Mouse (Mus musculus): Measurements from ENCODE around the gene Baz1b.
"Not testable (repeated sequence)": the region's sequence is repeated elsewhere in the genome, so short reads cannot be mapped to it uniquely, and the experiment has no call there.

Gene Baz1b

GRCm38 (mm10) chr5:135179616-135180015 is 7.4 kb upstream of the Baz1b start:
- DNase-seq (ENCODE audit: low read depth, low spot score): no peak

- no peak for DNase-seq (ENCODE audit: low read depth, low spot score)
Measured at GRCm38 (mm10) chr5:135180796-135181195, 6.3 kb upstream of the Baz1b start.

GRCm38 (mm10) chr5:135181776-135182175 is 5.3 kb upstream of the Baz1b start:
- no peak for DNase-seq (ENCODE audit: low read depth, low spot score)

- DNase-seq (ENCODE audit: low read depth, low spot score): no peak
Measured at GRCm38 (mm10) chr5:135183131-135183861, 3.8 kb upstream of the Baz1b start.

GRCm38 (mm10) chr5:135185016-135185415 is 2.0 kb upstream of the Baz1b start:
- no peak for DNase-seq (ENCODE audit: low read depth, low spot score)

GRCm38 (mm10) chr5:135185596-135185995 is 1.5 kb upstream of the Baz1b start:
- no peak for DNase-seq (ENCODE audit: low read depth, low spot score)

GRCm38 (mm10) chr5:135186231-135186620 is 838 bp upstream of the Baz1b start:
- no peak for DNase-seq (ENCODE audit: low read depth, low spot score)

- DNase-seq (ENCODE audit: low read depth, low spot score): no peak
Measured at GRCm38 (mm10) chr5:135187349-135188213, 517 bp downstream of the Baz1b start.

GRCm38 (mm10) chr5:135188214-135188554 is 1.1 kb downstream of the Baz1b start:
- no peak for DNase-seq (ENCODE audit: low read depth, low spot score)

- DNase-seq (ENCODE audit: low read depth, low spot score): no peak
Measured at GRCm38 (mm10) chr5:135189281-135190022, 2.4 kb downstream of the Baz1b start.

- peak; percentile 62 for DNase-seq (ENCODE audit: low read depth, low spot score)
Measured at GRCm38 (mm10) chr5:135191620-135192019, 4.6 kb downstream of the Baz1b start.

- no peak for DNase-seq (ENCODE audit: low read depth, low spot score)
Measured at GRCm38 (mm10) chr5:135192431-135192830, 5.4 kb downstream of the Baz1b start.

GRCm38 (mm10) chr5:135196367-135196766 is 9.3 kb downstream of the Baz1b start:
- no peak for DNase-seq (ENCODE audit: low read depth, low spot score)

GRCm38 (mm10) chr5:135202763-135203162 is 15.7 kb downstream of the Baz1b start:
- DNase-seq (ENCODE audit: low read depth, low spot score): no peak

- DNase-seq (ENCODE audit: low read depth, low spot score): no peak
Measured at GRCm38 (mm10) chr5:135208197-135208596, 21.1 kb downstream of the Baz1b start.

GRCm38 (mm10) chr5:135216871-135217270 is 29.8 kb downstream of the Baz1b start:
- DNase-seq (ENCODE audit: low read depth, low spot score): no peak

GRCm38 (mm10) chr5:135220941-135221340 is 33.9 kb downstream of the Baz1b start:
- DNase-seq (ENCODE audit: low read depth, low spot score): no peak

GRCm38 (mm10) chr5:135222066-135222465 is 35.0 kb downstream of the Baz1b start:
- DNase-seq (ENCODE audit: low read depth, low spot score): no peak

GRCm38 (mm10) chr5:135224169-135224568 is 37.1 kb downstream of the Baz1b start:
- DNase-seq (ENCODE audit: low read depth, low spot score): no peak

GRCm38 (mm10) chr5:135225879-135226278 is 38.8 kb downstream of the Baz1b start:
- DNase-seq (ENCODE audit: low read depth, low spot score): not testable (repeated sequence)

GRCm38 (mm10) chr5:135230186-135230585 is 43.1 kb downstream of the Baz1b start:
- DNase-seq (ENCODE audit: low read depth, low spot score): no peak
